Mouse (Mus musculus) E14TG2a.4 (cell line): ENCODE results near the gene Rprd1b.

Experiments used
- CTCF ChIP-seq: conservative IDR thresholded peaks from 2 replicates; pipeline ENCODE4 v1.5.1; 2014; ENCODE audit warnings: low read length
- NANOG ChIP-seq: IDR thresholded peaks from 2 replicates; pipeline ENCODE4 v1.6.1; 2014; ENCODE audit warnings: borderline replicate concordance, low read length, mixed read lengths

DNA sequence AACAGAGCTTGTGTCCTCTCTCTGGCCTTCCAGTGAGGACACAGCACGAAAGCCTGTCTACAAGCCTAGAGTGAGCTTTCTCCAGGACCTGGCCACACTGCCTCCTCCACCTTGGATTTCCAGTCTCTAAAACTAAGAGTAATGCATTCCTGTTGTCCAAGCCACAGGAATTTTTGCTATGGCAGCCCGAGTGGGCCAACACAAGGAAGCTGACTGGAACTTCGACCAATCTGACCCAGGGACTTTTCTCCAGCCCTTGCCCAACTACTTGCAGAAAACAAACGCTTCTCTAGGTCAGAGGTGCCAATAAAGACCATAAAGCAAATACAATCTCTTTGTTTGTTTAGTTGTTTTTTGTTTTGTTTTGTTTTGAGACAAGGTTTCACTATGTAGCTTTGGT is 61.8 kb downstream of the Rprd1b start:
- TF ChIP-seq CTCF (no peak), NANOG (no peak)
